Mouse (Mus musculus) neural tube, embryonic 15.5 days (tissue): ENCODE results near the gene Dnm3. TPM values are rescaled to one million over a fixed set of nuclear protein-coding genes. Genes with fewer than 3 reads are reported as not detected.

Experiments used
- ATAC-seq: fragments of 200-750 bp; cut with Nextera tagmentation; 2 replicates; pipeline ENCODE4 v1.8.0; 2017; ENCODE audit warnings: mild to moderate bottlenecking, moderate TSS enrichment, moderate library complexity; ENCODE audit not compliant: low FRiP score
- H3K27ac ChIP-seq: fragments of 300-500 bp; sonication (generic); replicated peaks from 2 replicates; pipeline ENCODE4 v1.5.1; 2015; ENCODE audit warnings: mild to moderate bottlenecking, inconsistent platforms
- H3K27me3 ChIP-seq: fragments of 300-500 bp; sonication (generic); replicated peaks from 2 replicates; pipeline ENCODE4 v1.6.1; 2015; ENCODE audit warnings: inconsistent platforms
- H3K36me3 ChIP-seq: fragments of 300-500 bp; sonication (generic); 2 replicates; pipeline ENCODE4 v1.6.1; 2015; ENCODE audit warnings: inconsistent platforms
- H3K4me1 ChIP-seq: fragments of 300-500 bp; sonication (generic); 2 replicates; pipeline ENCODE4 v1.6.1; 2015; ENCODE audit warnings: inconsistent platforms
- H3K4me2 ChIP-seq: fragments of 300-500 bp; sonication (generic); 2 replicates; pipeline ENCODE4 v1.6.1; 2015; ENCODE audit warnings: inconsistent platforms, mild to moderate bottlenecking, moderate library complexity
- H3K4me3 ChIP-seq: fragments of 300-500 bp; sonication (generic); replicated peaks from 2 replicates; pipeline ENCODE4 v1.5.1; 2015; ENCODE audit warnings: mild to moderate bottlenecking, inconsistent platforms
- H3K9ac ChIP-seq: fragments of 300-500 bp; sonication (generic); replicated peaks from 2 replicates; pipeline ENCODE4 v1.6.1; 2015; ENCODE audit warnings: mild to moderate bottlenecking, inconsistent platforms
- H3K9me3 ChIP-seq: fragments of 300-500 bp; sonication (generic); replicated peaks from 2 replicates; pipeline ENCODE4 v1.6.1; 2016; ENCODE audit warnings: inconsistent platforms
- WGBS: fragments of 180-500 bp; shearing (Covaris S2); methylation state at CpG from one replicate; pipeline ENCODE4 v1.1.7; 2015; ENCODE audit warnings: mixed read lengths; 5-methylcytosine and 5-hydroxymethylcytosine counted together
- polyA plus RNA-seq: library from polyadenylated mRNA; unstranded; fragments of >200 nt; fragmentation: Nextera tagmentation; extraction: Ambion mirVana; gene quantifications from 2 replicates; pipeline ENCODE4 v1.2.1, GENCODE M21; 2015

The Dnm3 gene
- polyA plus RNA-seq, 1 experiment from 2014 or later = 60.8 TPM

GRCm38 (mm10) chr1:162202465-162203348 lies 275.1 kb downstream of the Dnm3 start:
- Histone ChIP-seq H3K27ac (0 out of 2 replicates have a peak overlapping the region, but pooled peaks have one; percentile 9), H3K36me3 (no peaks in the 10 kb centered on the region), H3K4me2 (no peak overlapping the region), H3K4me1 (peaks cover 9% of the 10 kb centered on the region; the same call in 1 of the 2 replicates), H3K27me3 (no peaks in the 10 kb centered on the region), H3K9ac (no peak overlapping the region), H3K4me3 (no peak overlapping the region), H3K9me3 (no peaks in the 10 kb centered on the region)
- 27% methylated on average over 12 of the region's 12 CpGs for WGBS
- ATAC-seq = no peak

- no peaks in the 10 kb centered on the region for H3K9me3 ChIP-seq
- no peak overlapping the region for H3K4me3 ChIP-seq
- ATAC-seq = no peak
- no peak overlapping the region for H3K9ac ChIP-seq
- H3K4me2 ChIP-seq = no peak overlapping the region
- no peaks in the 10 kb centered on the region for H3K36me3 ChIP-seq
- H3K27me3 ChIP-seq = no peaks in the 10 kb centered on the region
- 89% methylated on average over 6 of the region's 6 CpGs for WGBS
- H3K4me1 ChIP-seq = peaks cover 15% of the 10 kb centered on the region
- no peak overlapping the region for H3K27ac ChIP-seq
These were observed 277.4 kb downstream of the Dnm3 start for GRCm38 (mm10) chr1:162200446-162200845.

GRCm38 (mm10) chr1:162196812-162197680 lies 280.8 kb downstream of the Dnm3 start:
- H3K9me3 ChIP-seq = no peaks in the 10 kb centered on the region
- peak; percentile 45; the same call in 1 of the 2 replicates for ATAC-seq
- no peak overlapping the region for H3K27ac ChIP-seq
- WGBS = 46% methylated on average over 9 of the region's 9 CpGs
- no peak overlapping the region for H3K9ac ChIP-seq
- H3K36me3 ChIP-seq = no peaks in the 10 kb centered on the region
- H3K4me3 ChIP-seq = no peak overlapping the region
- peaks cover 9% of the 10 kb centered on the region for H3K4me1 ChIP-seq
- H3K4me2 ChIP-seq = no peak overlapping the region
- no peaks in the 10 kb centered on the region for H3K27me3 ChIP-seq

- Histone ChIP-seq H3K36me3 (no peaks in the 10 kb centered on the region), H3K4me1 (peaks cover 31% of the 10 kb centered on the region), H3K4me2 (no peak overlapping the region), H3K4me3 (no peak overlapping the region), H3K9ac (no peak overlapping the region), H3K27me3 (no peaks in the 10 kb centered on the region), H3K27ac (no peak overlapping the region), H3K9me3 (no peaks in the 10 kb centered on the region)
- ATAC-seq = no peak
- 90% methylated on average over 4 of the region's 4 CpGs for WGBS
These were observed 289.1 kb downstream of the Dnm3 start for GRCm38 (mm10) chr1:162188744-162189143.

- Histone ChIP-seq H3K4me3 (no peak overlapping the region), H3K36me3 (no peaks in the 10 kb centered on the region), H3K27me3 (no peaks in the 10 kb centered on the region), H3K4me1 (peaks cover 41% of the 10 kb centered on the region), H3K9ac (no peak overlapping the region), H3K4me2 (no peak overlapping the region; the same call in 1 of the 2 replicates), H3K27ac (peak overlapping the region; percentile 77), H3K9me3 (no peaks in the 10 kb centered on the region)
- 41% methylated on average over 8 of the region's 8 CpGs for WGBS
- ATAC-seq = peak; percentile 72
These were observed 290.3 kb downstream of the Dnm3 start for GRCm38 (mm10) chr1:162187352-162188120.

GRCm38 (mm10) chr1:162186470-162187351 lies 291.1 kb downstream of the Dnm3 start:
- Histone ChIP-seq H3K9ac (no peak overlapping the region), H3K4me2 (no peak overlapping the region), H3K4me1 (peaks cover 41% of the 10 kb centered on the region), H3K36me3 (no peaks in the 10 kb centered on the region), H3K27ac (peak overlapping the region; percentile 77), H3K27me3 (no peaks in the 10 kb centered on the region), H3K4me3 (no peak overlapping the region), H3K9me3 (no peaks in the 10 kb centered on the region)
- peak; percentile 30; the same call in 1 of the 2 replicates for ATAC-seq
- 44% methylated on average over 7 of the region's 7 CpGs for WGBS

GRCm38 (mm10) chr1:162184003-162184748 lies 293.7 kb downstream of the Dnm3 start:
- Histone ChIP-seq H3K9me3 (no peaks in the 10 kb centered on the region), H3K4me3 (no peak overlapping the region), H3K4me2 (no peak overlapping the region), H3K9ac (no peak overlapping the region), H3K27ac (peak overlapping the region; percentile 48), H3K4me1 (peaks cover 41% of the 10 kb centered on the region), H3K27me3 (no peaks in the 10 kb centered on the region), H3K36me3 (no peaks in the 10 kb centered on the region)
- no peak for ATAC-seq
- WGBS = 44% methylated on average over 14 of the region's 14 CpGs

- WGBS = 59% methylated on average over 3 of the region's 3 CpGs
- no peaks in the 10 kb centered on the region for H3K36me3 ChIP-seq
- H3K27me3 ChIP-seq = no peaks in the 10 kb centered on the region
- H3K4me1 ChIP-seq = peaks cover 41% of the 10 kb centered on the region
- no peak for ATAC-seq
- no peak overlapping the region for H3K27ac ChIP-seq
- no peaks in the 10 kb centered on the region for H3K9me3 ChIP-seq
- no peak overlapping the region for H3K4me2 ChIP-seq
- H3K4me3 ChIP-seq = no peak overlapping the region
- H3K9ac ChIP-seq = no peak overlapping the region
These were observed 294.4 kb downstream of the Dnm3 start for GRCm38 (mm10) chr1:162183438-162183837.

- WGBS = 77% methylated on average over 7 of the region's 7 CpGs
These were observed 296.5 kb downstream of the Dnm3 start for GRCm38 (mm10) chr1:162181187-162181975.

More at GRCm38 (mm10) chr1:162181187-162181975, 296.5 kb downstream of the Dnm3 start:
- Histone ChIP-seq H3K4me3 (no peak overlapping the region), H3K36me3 (no peaks in the 10 kb centered on the region), H3K9ac (no peak overlapping the region), H3K9me3 (no peaks in the 10 kb centered on the region), H3K27me3 (no peaks in the 10 kb centered on the region), H3K4me2 (no peak overlapping the region), H3K27ac (no peak overlapping the region), H3K4me1 (peaks cover 25% of the 10 kb centered on the region)
- no peak for ATAC-seq
